Mouse (Mus musculus) testis, adult 2 months (tissue): ENCODE measurements at regions not wholly inside any gene's neighbourhood (a gene's known extent, or its start where the extent isn't known, plus 50 kb on each side); places are given as distances from the start of the nearest gene placed in this dataset.

ENCODE experiments used
- H3K27ac ChIP-seq: fragments of 200-500 bp; 2 replicates; pipeline ENCODE4 v1.5.1; 2012; ENCODE audit warnings: low read depth, low read length; ENCODE audit not compliant: control insufficient read depth, insufficient read depth
- H3K27me3 ChIP-seq: fragments of 200-500 bp; 2 replicates; pipeline ENCODE4 v1.6.1; 2012; ENCODE audit warnings: mild to moderate bottlenecking, low read length, moderate library complexity; ENCODE audit not compliant: control insufficient read depth, insufficient read depth
- H3K36me3 ChIP-seq: fragments of 200-500 bp; 2 replicates; pipeline ENCODE4 v1.6.1; 2012; ENCODE audit warnings: mild to moderate bottlenecking, low read length; ENCODE audit not compliant: control insufficient read depth, insufficient read depth
- H3K4me1 ChIP-seq: fragments of 200-500 bp; 2 replicates; pipeline ENCODE4 v1.6.1; 2012; ENCODE audit warnings: low read length; ENCODE audit not compliant: control insufficient read depth, insufficient read depth
- H3K4me3 ChIP-seq: fragments of 200-500 bp; 2 replicates; pipeline ENCODE4 v1.5.1; 2012; ENCODE audit warnings: low read depth, mild to moderate bottlenecking, low read length, moderate library complexity, mixed read lengths; ENCODE audit not compliant: control insufficient read depth
- CTCF ChIP-seq: fragments of 200-500 bp; IDR thresholded peaks from 2 replicates; pipeline ENCODE4 v1.5.1; 2012; ENCODE audit warnings: low read depth, mild to moderate bottlenecking, inconsistent platforms, low read length, moderate library complexity; ENCODE audit not compliant: control insufficient read depth, insufficient read depth, insufficient replicate concordance
- POLR2A ChIP-seq: fragments of 200-500 bp; IDR thresholded peaks from 2 replicates; pipeline ENCODE4 v1.6.1; 2012; ENCODE audit warnings: low read depth, mild to moderate bottlenecking, inconsistent platforms, low read length, moderate library complexity; ENCODE audit not compliant: control insufficient read depth

- Histone ChIP-seq H3K4me1 (no peaks in the 10 kb centered on the region), H3K27me3 (no peaks in the 10 kb centered on the region), H3K36me3 (no peaks in the 10 kb centered on the region), H3K27ac (no peak overlapping the region), H3K4me3 (no peak overlapping the region)
- TF ChIP-seq CTCF = no peak
- TF ChIP-seq POLR2A = no peak
Measured at GRCm38 (mm10) chr3:140645785-140646388, 566.3 kb downstream of the Pdha2 start.

- Histone ChIP-seq H3K4me3 (no peak overlapping the region), H3K4me1 (no peaks in the 10 kb centered on the region), H3K27ac (no peak overlapping the region), H3K36me3 (no peaks in the 10 kb centered on the region), H3K27me3 (no peaks in the 10 kb centered on the region)
- TF ChIP-seq POLR2A = no peak
- no peak for TF ChIP-seq CTCF
Measured at GRCm38 (mm10) chr3:140619885-140620284, 592.3 kb downstream of the Pdha2 start.
